Mouse (Mus musculus) heart, embryonic 16.5 days (tissue): Measurements from ENCODE around the gene Erc2. TPM values are rescaled to one million over a fixed set of nuclear protein-coding genes. Genes with fewer than 3 reads are reported as not detected.

Experiments
- ATAC-seq: fragments of 200-750 bp; cut with Nextera tagmentation; replicated peaks from 2 replicates; pipeline ENCODE4 v1.8.0; 2017; ENCODE audit warnings: moderate number of reproducible peaks; ENCODE audit not compliant: insufficient read depth, low FRiP score; ENCODE audit errors: extremely low read depth
- H3K27ac ChIP-seq: fragments of 300-500 bp; sonication (generic); 2 replicates; pipeline ENCODE4 v1.5.1; 2014; ENCODE audit warnings: mild to moderate bottlenecking, low read length, control low read depth, moderate library complexity
- H3K27me3 ChIP-seq: fragments of 300-500 bp; sonication (generic); 2 replicates; pipeline ENCODE4 v1.6.1; 2014; ENCODE audit warnings: low read length, mixed read lengths; ENCODE audit not compliant: control insufficient read depth, insufficient read depth
- H3K36me3 ChIP-seq: fragments of 300-500 bp; sonication (generic); 2 replicates; pipeline ENCODE4 v1.6.1; 2014; ENCODE audit not compliant: control insufficient read depth, insufficient read depth
- H3K4me1 ChIP-seq: fragments of 300-500 bp; sonication (generic); 2 replicates; pipeline ENCODE4 v1.6.1; 2014; ENCODE audit warnings: low read length, mixed read lengths; ENCODE audit not compliant: control insufficient read depth, insufficient read depth
- H3K4me2 ChIP-seq: fragments of 300-500 bp; sonication (generic); 2 replicates; pipeline ENCODE4 v1.6.1; 2014; ENCODE audit warnings: low read depth, mild to moderate bottlenecking, control low read depth, low read length
- H3K4me3 ChIP-seq: fragments of 300-500 bp; sonication (generic); 2 replicates; pipeline ENCODE4 v1.5.1; 2014; ENCODE audit warnings: mild to moderate bottlenecking, control low read depth, low read length
- H3K9ac ChIP-seq: fragments of 300-500 bp; sonication (generic); 2 replicates; pipeline ENCODE4 v1.6.1; 2014; ENCODE audit warnings: low read length, control low read depth
- H3K9me3 ChIP-seq: fragments of 300-500 bp; sonication (generic); replicated peaks from 2 replicates; pipeline ENCODE4 v1.6.1; 2016; ENCODE audit warnings: low read length; ENCODE audit not compliant: control insufficient read depth
- WGBS: fragments of 180-500 bp; shearing (Covaris S2); extraction: QIAGEN DNeasy Blood & Tissue Kit; methylation state at CpG from one replicate; pipeline ENCODE4 v1.1.7; 2014; 5-methylcytosine and 5-hydroxymethylcytosine counted together
- polyA plus RNA-seq: library from polyadenylated mRNA; unstranded; fragments of >200 nt; fragmentation: Nextera tagmentation; extraction: Ambion mirVana; gene quantifications from 2 replicates; pipeline ENCODE4 v1.2.1, GENCODE M21; 2015

Gene Erc2
- polyA plus RNA-seq, 1 experiment from 2014 or later = 1.5 TPM

- Histone ChIP-seq H3K9me3 (no peaks in the 10 kb centered on the region), H3K36me3 (no peaks in the 10 kb centered on the region), H3K4me1 (peaks cover 5% of the 10 kb centered on the region; the same call in 1 of the 2 replicates), H3K4me2 (no peak overlapping the region), H3K4me3 (no peak overlapping the region), H3K9ac (no peak overlapping the region), H3K27me3 (no peaks in the 10 kb centered on the region), H3K27ac (no peak overlapping the region)
- no peak for ATAC-seq
- WGBS = 92% methylated on average over 2 of the region's 2 CpGs
These were observed 609.0 kb downstream of the Erc2 start for GRCm38 (mm10) chr14:28231241-28231640.

GRCm38 (mm10) chr14:28238336-28239048, 616.3 kb downstream of the Erc2 start:
- ATAC-seq = no peak
- no peaks in the 10 kb centered on the region for H3K9me3 ChIP-seq
- H3K4me3 ChIP-seq = no peak overlapping the region
- no peak overlapping the region for H3K4me2 ChIP-seq
- no peak overlapping the region for H3K27ac ChIP-seq
- H3K9ac ChIP-seq = no peak overlapping the region
- H3K36me3 ChIP-seq = no peaks in the 10 kb centered on the region
- 91% methylated on average over 9 of the region's 9 CpGs for WGBS
- no peaks in the 10 kb centered on the region for H3K27me3 ChIP-seq
- peaks cover 3% of the 10 kb centered on the region; the same call in 1 of the 2 replicates for H3K4me1 ChIP-seq

DNA sequence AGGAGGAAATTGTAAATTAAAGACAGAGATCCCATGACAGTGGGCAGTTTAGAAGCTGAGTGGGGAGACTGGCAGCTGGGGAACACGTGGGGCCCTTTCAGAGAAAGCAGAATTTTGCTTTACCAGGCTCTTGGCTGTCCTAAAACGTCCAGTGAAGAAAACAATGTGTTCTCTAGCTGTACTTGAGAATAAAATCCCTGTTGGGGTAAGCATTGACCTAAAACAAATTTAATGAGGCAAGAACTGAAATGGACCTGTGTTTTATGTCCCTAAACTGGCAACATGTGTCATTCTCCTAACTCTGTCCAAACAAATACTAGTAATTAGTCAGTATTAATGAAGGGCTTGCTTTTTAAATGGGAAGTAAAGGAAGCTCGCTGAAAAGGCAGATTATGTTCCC, 617.9 kb downstream of the Erc2 start:
- H3K27me3 ChIP-seq = no peaks in the 10 kb centered on the region
- no peaks in the 10 kb centered on the region for H3K36me3 ChIP-seq
- no peak overlapping the region for H3K4me3 ChIP-seq
- WGBS = 64% methylated on average over 3 of the region's 3 CpGs
- H3K9ac ChIP-seq = no peak overlapping the region
- H3K4me2 ChIP-seq = no peak overlapping the region
- ATAC-seq = no peak
- H3K27ac ChIP-seq = no peak overlapping the region
- peaks cover 4% of the 10 kb centered on the region; the same call in 1 of the 2 replicates for H3K4me1 ChIP-seq
- H3K9me3 ChIP-seq = no peaks in the 10 kb centered on the region

DNA sequence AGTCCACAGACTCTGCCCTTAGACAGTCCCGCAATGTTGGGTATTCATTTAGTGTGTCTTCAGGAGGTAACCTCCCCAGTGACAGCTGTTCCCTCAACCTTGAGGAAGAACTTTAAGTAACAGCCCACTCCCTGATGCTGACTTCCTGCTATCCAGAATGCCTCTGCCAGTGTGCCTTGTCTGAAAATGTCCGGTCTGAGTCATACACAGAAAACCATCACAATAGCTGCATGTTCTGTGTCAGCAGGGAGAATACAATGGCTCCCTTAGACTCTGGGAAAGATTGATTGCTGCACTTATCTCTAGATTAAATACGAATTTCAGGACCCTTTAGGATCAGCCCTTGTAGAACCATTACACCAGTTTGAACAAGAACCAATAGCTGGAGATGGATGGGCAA, 620.5 kb downstream of the Erc2 start:
- Histone ChIP-seq H3K9ac (no peak overlapping the region), H3K4me1 (peaks cover 4% of the 10 kb centered on the region; the same call in 1 of the 2 replicates), H3K9me3 (no peaks in the 10 kb centered on the region), H3K27ac (no peak overlapping the region), H3K36me3 (no peaks in the 10 kb centered on the region), H3K4me2 (no peak overlapping the region), H3K27me3 (no peaks in the 10 kb centered on the region), H3K4me3 (no peak overlapping the region)
- no peak for ATAC-seq
- 52% methylated on average over 3 of the region's 3 CpGs for WGBS

DNA sequence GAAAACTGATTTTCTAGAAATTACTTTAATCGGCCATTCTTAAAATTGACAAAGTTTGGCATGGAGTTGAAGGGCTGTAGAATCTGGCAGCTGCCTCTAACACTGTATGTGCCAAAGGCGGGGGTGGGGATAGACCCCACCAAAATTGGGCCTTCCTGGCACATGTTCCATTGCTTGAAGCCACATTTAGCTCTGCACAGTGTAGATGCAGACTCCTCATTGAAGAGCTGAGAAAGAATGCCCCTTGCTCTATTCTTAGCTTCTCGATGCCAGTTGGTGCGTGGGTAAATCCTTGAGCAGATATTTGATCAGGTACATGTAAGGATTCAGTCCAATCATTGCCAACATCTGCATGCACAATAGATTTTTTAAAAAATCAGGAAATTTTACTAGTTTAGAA, 621.2 kb downstream of the Erc2 start:
- Histone ChIP-seq H3K36me3 (no peaks in the 10 kb centered on the region), H3K27me3 (no peaks in the 10 kb centered on the region), H3K4me3 (no peak overlapping the region), H3K27ac (no peak overlapping the region), H3K9me3 (no peaks in the 10 kb centered on the region), H3K9ac (no peak overlapping the region), H3K4me2 (no peak overlapping the region), H3K4me1 (peaks cover 4% of the 10 kb centered on the region; the same call in 1 of the 2 replicates)
- 58% methylated on average over 4 of the region's 4 CpGs for WGBS
- ATAC-seq = no peak

- H3K9ac ChIP-seq = no peak overlapping the region
- H3K4me2 ChIP-seq = no peak overlapping the region
- no peak for ATAC-seq
- no peak overlapping the region for H3K27ac ChIP-seq
- no peak overlapping the region for H3K4me3 ChIP-seq
- H3K36me3 ChIP-seq = no peaks in the 10 kb centered on the region
- no peaks in the 10 kb centered on the region for H3K9me3 ChIP-seq
- no peaks in the 10 kb centered on the region for H3K27me3 ChIP-seq
- no peaks in the 10 kb centered on the region for H3K4me1 ChIP-seq
- WGBS = 48% methylated on average over 4 of the region's 4 CpGs
These were observed 640.5 kb downstream of the Erc2 start for GRCm38 (mm10) chr14:28262706-28263105.

GRCm38 (mm10) chr14:28267367-28267766, 645.1 kb downstream of the Erc2 start:
- Histone ChIP-seq H3K9ac (no peak overlapping the region), H3K4me1 (no peaks in the 10 kb centered on the region), H3K4me2 (no peak overlapping the region), H3K27me3 (peaks cover 11% of the 10 kb centered on the region), H3K27ac (no peak overlapping the region), H3K36me3 (no peaks in the 10 kb centered on the region), H3K9me3 (no peaks in the 10 kb centered on the region), H3K4me3 (no peak overlapping the region)
- no peak for ATAC-seq
- WGBS = 75% methylated on average over 2 of the region's 2 CpGs

DNA sequence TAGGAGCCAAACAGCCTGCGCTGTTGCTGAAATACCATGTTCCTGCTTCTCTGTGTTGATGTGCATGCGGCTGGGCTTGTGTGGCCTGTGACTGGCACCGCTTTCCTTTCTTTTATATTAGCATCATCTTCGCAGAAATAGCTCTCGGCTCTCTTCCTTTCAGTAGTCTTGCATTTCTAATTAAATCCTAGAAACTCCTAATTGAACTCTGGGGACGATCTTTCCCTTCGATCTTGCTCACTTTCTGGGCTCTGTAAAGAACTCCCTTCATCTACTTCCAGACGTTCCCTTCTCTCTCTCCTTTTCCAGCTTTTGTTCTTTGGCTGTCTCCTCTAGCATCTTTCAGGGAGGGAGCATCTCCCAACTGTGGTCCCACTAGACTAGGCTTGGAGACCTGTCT, 649.6 kb downstream of the Erc2 start:
- H3K4me2 ChIP-seq = no peak overlapping the region
- ATAC-seq = no peak
- WGBS = 84% methylated on average over 8 of the region's 8 CpGs
- peaks cover 29% of the 10 kb centered on the region for H3K27me3 ChIP-seq
- no peak overlapping the region for H3K4me3 ChIP-seq
- no peaks in the 10 kb centered on the region for H3K36me3 ChIP-seq
- H3K4me1 ChIP-seq = peaks cover 11% of the 10 kb centered on the region
- H3K9ac ChIP-seq = no peak overlapping the region
- H3K9me3 ChIP-seq = no peaks in the 10 kb centered on the region
- no peak overlapping the region for H3K27ac ChIP-seq

DNA sequence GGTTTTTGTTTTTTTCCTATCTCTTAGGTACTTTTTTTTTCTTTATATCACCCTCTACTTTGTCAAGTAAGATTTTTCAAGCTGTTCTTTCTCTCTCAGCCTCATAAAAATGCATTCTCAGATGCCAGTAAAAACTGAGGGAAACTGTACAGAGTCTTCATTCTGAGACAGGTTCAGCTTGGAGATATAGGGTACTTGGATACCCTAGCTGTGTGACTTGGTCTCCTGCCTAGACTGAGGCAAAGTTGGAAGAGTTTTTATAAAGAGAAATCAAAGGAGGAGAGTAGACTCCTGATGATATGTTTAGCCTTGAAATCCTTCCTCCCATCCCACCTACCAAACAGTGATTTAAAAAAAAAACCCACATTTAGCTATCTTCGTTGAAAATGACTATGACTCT, 651.4 kb downstream of the Erc2 start:
- no peaks in the 10 kb centered on the region for H3K36me3 ChIP-seq
- H3K27ac ChIP-seq = no peak overlapping the region
- H3K27me3 ChIP-seq = peaks cover 38% of the 10 kb centered on the region
- ATAC-seq = no peak
- H3K4me2 ChIP-seq = no peak overlapping the region
- peaks cover 11% of the 10 kb centered on the region for H3K4me1 ChIP-seq
- H3K4me3 ChIP-seq = no peak overlapping the region
- 70% methylated on average over 1 of the region's 1 CpGs for WGBS
- no peak overlapping the region for H3K9ac ChIP-seq
- H3K9me3 ChIP-seq = no peaks in the 10 kb centered on the region
